Mouse (Mus musculus) ES-Bruce4 (cell line): ENCODE measurements around the gene Mmp25.
A peak's percentile ranks its signal among the peaks of the same experiment; 100 is the strongest.

Source experiments
- CTCF ChIP-seq: IDR thresholded peaks from one replicate; pipeline ENCODE4 v1.8.1; 2011; ENCODE audit warnings: low read depth, low read length
- POLR2A ChIP-seq: IDR thresholded peaks from one replicate; pipeline ENCODE4 v1.8.1; 2011; ENCODE audit warnings: low read length; ENCODE audit not compliant: insufficient read depth

DNA sequence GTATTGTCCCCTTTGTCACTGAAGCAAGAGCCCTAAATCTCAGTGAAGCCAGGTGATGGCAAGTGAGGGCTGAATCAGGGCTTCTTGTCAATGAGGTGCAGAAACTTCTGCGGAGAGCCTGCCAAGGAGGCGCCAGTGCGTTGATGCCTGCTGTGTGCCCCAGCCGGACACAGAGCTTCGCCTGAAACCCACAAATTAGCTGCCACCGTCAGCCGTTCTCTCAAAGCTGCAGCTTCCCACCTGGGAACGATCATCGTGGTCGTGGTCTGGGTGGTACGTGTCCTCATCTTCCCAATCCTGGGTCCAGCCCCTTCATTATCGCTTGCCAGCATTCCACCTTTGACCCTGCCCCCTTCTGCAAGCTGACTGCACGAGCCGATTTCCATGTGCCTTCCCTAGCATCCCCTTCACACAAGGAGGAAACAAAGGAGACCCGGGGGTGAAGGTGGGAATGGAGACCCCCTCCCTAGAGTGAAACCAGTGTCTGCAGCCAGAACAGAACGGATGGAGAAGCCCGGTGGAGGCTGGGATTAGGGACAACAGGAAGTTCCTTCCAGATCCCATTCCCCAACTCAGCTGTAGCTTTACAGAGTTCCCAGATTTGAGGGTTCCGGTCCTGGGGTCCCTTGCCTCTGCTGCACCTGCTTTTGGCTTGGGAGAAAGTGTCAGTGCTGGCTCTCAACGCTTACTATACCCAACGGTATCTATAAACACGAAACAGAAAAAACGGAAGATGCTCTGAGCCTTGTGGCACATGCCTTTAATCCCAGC is 59.2 kb downstream of the Mmp25 start:
- TF ChIP-seq CTCF (no peak), POLR2A (peak; percentile 32)
